Mouse (Mus musculus) embryonic fibroblast, embryonic 13.5 days (primary cell): ENCODE data around the gene Btn2a2. TPM values are rescaled to one million over a fixed set of nuclear protein-coding genes. Genes with fewer than 3 reads are reported as not detected.
A peak's percentile ranks its signal among the peaks of the same experiment; 100 is the strongest.

Experiments used
- H3K27ac ChIP-seq: 2 replicates; pipeline ENCODE4 v1.5.1; 2012; ENCODE audit warnings: low read length, control low read depth, inconsistent platforms; ENCODE audit not compliant: insufficient read depth
- H3K4me1 ChIP-seq: 2 replicates; pipeline ENCODE4 v1.6.1; 2011; ENCODE audit warnings: low read length; ENCODE audit not compliant: control insufficient read depth, insufficient read depth
- H3K4me3 ChIP-seq: 2 replicates; pipeline ENCODE4 v1.5.1; 2011; ENCODE audit warnings: mild to moderate bottlenecking, control low read depth, low read length; ENCODE audit not compliant: insufficient read depth
- CTCF ChIP-seq: IDR thresholded peaks from 2 replicates; pipeline ENCODE4 v1.5.1; 2011; ENCODE audit warnings: mild to moderate bottlenecking, control low read depth, low read length, moderate library complexity, borderline replicate concordance; ENCODE audit not compliant: insufficient read depth
- POLR2A ChIP-seq: IDR thresholded peaks from 2 replicates; pipeline ENCODE4 v1.6.1; 2011; ENCODE audit warnings: low read depth, mild to moderate bottlenecking, control low read depth, low read length, moderate library complexity
- polyA plus RNA-seq: library from polyadenylated mRNA; stranded (reverse); fragments of >200 nt; gene quantifications from 2 replicates; pipeline ENCODE4 v1.2.4, GENCODE M21; 2011; ENCODE audit warnings: low read depth; ENCODE audit not compliant: missing spikeins, insufficient read length

Gene Btn2a2
- polyA plus RNA-seq, 1 experiment, result not detected

GRCm38 (mm10) chr13:23466306-23466705 lies 22.4 kb downstream of the Btn2a2 start:
- Histone ChIP-seq H3K27ac (no peak overlapping the region), H3K4me1 (peaks cover 2% of the 10 kb centered on the region; the same call in 1 of the 2 replicates), H3K4me3 (no peak overlapping the region)
- TF ChIP-seq CTCF, result no peak
- TF ChIP-seq POLR2A, result no peak

- no peak within 1 kb of the TSS for H3K27ac ChIP-seq
- H3K4me1 ChIP-seq, result peaks cover 2% of the 10 kb centered on the region; the same call in 1 of the 2 replicates
- H3K4me3 ChIP-seq, result peak within 1 kb of the TSS; percentile 74
- TF ChIP-seq CTCF, result no peak
- no peak for TF ChIP-seq POLR2A
Measured at GRCm38 (mm10) chr13:23465600-23466109, 23.0 kb downstream of the Btn2a2 start, which contains the start of gene Btn1a1. Btn1a1 (minus strand) TSS chr13:23465901.

DNA sequence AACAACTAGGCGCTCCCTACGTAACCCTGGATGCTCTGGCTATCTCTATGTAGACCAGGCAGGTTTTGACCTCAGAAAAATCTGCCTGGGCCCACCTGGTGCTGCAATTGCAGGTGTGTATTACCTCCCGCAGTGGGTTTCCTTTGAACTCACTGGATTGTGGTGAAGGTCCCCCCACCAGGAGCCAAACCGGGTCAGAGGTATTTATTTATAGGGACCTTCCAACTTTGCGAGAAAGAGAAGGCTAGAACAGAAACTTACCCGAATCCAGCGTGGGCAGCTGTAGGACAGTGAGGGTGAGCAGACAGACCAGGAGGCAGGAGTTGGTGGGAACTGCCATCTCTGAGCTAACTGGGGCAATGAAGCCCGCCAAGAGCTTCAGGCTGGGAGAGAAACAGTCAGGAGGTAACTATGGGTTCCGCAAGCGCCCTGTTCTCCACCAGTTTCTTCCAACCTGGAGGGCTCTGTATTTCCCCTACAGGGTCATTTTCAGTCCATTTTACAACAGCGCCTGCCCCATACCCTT lies 23.8 kb downstream of the Btn2a2 start:
- Histone ChIP-seq H3K4me3 (peak overlapping the region; percentile 74), H3K27ac (no peak overlapping the region), H3K4me1 (peaks cover 2% of the 10 kb centered on the region; the same call in 1 of the 2 replicates)
- TF ChIP-seq CTCF (no peak), POLR2A (no peak)

- TF ChIP-seq CTCF (no peak), POLR2A (no peak)
- H3K27ac ChIP-seq, result no peak overlapping the region
Measured at GRCm38 (mm10) chr13:23464224-23464637, 24.4 kb downstream of the Btn2a2 start.

DNA sequence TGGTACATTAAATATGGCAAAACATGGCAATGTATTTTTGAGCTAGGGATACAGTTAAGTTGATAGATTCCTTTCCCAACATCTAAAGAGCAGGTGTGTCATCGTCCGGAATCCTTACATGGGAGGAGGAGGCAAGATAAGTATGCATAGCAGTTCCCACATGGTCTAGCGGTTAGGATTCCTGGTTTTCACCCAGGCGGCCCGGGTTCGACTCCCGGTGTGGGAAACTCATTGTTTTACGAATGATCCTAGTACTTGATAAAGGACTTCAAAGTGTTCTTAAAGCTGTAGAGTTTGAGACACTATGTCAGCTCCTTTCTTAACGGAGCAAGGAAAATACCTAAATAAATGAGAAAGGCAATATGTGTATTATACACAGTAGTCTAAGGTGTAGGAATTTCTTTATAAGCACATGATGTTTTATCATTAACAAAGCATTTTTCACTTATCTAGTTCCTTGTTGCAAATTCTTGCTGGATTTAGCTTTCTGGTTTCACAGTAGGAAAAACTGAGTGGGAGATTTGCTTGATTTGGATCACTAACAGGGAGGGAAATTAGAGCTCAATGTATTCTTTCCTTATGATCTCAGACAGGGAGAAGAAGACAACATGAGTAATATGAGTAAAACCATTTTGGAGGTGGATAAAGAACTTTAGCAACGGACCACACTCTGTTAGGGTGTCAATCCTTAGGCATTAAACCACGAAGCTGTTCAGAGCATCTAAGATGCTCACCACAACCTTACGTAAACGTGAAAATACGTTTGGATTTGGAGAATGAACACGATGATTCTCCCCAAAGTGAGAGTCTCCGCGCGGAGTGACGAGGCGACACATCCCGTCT lies 25.1 kb downstream of the Btn2a2 start:
- TF ChIP-seq POLR2A, result no peak
- TF ChIP-seq CTCF, result no peak
- no peak overlapping the region for H3K27ac ChIP-seq
- H3K4me3 ChIP-seq, result peak overlapping the region; percentile 74

More at GRCm38 (mm10) chr13:23464224-23464637, 24.4 kb downstream of the Btn2a2 start:
- peaks cover 2% of the 10 kb centered on the region; the same call in 1 of the 2 replicates for H3K4me1 ChIP-seq
- peak overlapping the region; percentile 74 for H3K4me3 ChIP-seq

DNA sequence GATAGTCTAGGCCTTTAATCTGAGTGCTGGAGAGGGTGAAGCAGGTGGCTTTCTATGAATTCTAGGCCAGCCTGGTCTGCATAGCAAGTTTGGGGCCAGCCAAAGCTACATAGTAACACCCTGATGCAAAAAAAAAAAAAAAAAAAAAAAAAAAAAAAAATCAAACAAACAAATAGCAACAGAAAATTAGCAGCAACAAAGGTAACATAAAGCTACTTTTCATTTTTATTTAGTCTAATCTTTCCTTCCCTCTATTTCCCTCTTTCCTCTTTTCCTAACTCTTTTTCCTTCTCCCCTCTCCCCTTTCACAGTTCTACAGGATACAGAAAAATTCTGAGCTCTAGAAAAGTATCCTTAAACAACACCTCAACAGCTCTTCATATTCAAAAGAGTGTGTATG lies 26.0 kb downstream of the Btn2a2 start:
- H3K4me3 ChIP-seq, result no peak overlapping the region
- TF ChIP-seq CTCF, result no peak
- no peak for TF ChIP-seq POLR2A

More for the DNA sequence above, 25.1 kb downstream of the Btn2a2 start:
- peaks cover 2% of the 10 kb centered on the region; the same call in 1 of the 2 replicates for H3K4me1 ChIP-seq

DNA sequence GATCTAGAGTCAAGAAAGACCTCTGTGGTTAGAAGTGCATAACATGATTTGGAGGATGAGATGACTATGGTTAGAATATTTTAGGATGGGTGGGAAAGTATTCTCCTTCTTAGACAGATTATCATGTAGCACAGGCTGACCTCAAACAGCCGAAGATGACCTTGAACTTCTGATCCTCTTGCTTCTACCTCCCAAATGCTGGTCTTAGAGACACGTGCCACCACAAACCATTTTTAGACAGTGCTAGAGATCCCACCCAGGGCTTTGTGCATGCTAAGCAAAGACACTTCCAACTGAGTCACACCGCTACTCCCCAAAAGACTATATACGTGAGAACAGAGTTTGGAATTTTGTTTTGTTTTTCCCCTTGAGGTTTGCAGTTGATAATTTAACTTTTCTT lies 26.6 kb downstream of the Btn2a2 start:
- TF ChIP-seq POLR2A (no peak), CTCF (no peak)
- Histone ChIP-seq H3K27ac (no peak overlapping the region), H3K4me1 (peaks cover 2% of the 10 kb centered on the region; the same call in 1 of the 2 replicates), H3K4me3 (no peak overlapping the region)

More for the DNA sequence above, 26.0 kb downstream of the Btn2a2 start:
- Histone ChIP-seq H3K4me1 (peaks cover 2% of the 10 kb centered on the region; the same call in 1 of the 2 replicates), H3K27ac (no peak overlapping the region)

DNA sequence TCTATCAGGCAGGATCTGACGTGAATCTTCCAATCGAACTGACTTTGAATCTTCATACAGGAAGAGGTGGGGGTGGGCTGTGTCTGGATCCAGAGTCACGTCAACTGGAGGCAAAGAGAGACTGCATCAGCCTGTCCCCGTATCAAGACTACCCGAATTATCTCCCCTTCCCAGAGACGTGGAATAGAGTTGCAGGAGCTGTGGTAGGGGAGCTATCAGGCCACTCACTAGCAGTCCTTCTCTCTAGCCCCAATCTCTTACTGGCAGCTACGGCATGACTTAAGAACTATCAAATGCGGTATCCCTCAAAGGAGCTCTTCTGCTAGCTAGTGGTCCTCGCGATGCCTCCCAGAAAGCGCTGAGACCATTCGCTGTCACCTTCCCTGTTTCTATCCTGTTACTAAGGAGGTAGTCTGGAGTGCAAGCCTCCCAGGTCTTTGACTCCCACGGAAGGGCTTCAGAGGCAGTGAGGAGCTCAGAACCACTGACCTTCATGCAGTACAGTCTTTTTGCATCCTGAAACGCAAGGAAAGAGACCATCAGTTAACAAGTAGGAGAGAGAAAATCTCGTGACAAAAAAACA lies 29.3 kb downstream of the Btn2a2 start:
- no peak overlapping the region for H3K4me3 ChIP-seq
- no peak overlapping the region for H3K27ac ChIP-seq
- TF ChIP-seq CTCF (no peak), POLR2A (no peak)
- H3K4me1 ChIP-seq, result no peaks in the 10 kb centered on the region

DNA sequence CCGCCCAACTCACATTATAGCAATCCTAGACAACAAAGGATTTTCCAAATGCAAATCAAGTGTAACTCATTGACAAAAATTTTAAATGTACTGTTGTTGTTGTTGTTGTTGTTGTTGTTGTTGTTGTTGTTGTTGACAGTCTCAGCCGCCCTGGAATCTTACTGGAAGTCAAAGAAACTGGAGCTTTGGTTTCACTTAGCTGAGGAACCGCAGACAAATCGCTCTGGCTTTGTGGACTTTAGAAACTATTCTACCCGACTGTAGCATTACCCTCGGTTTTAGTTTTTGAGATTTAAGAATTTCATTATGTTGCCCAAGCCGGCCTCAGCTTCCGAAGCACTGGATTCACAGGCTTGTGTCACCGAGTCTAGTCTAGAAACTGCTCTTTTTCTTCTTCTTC lies 34.7 kb downstream of the Btn2a2 start:
- peaks cover 3% of the 10 kb centered on the region; the same call in 1 of the 2 replicates for H3K4me1 ChIP-seq
- peak overlapping the region; percentile 78 for H3K4me3 ChIP-seq
- H3K27ac ChIP-seq, result peak overlapping the region; percentile 45
- TF ChIP-seq CTCF, result no peak
- TF ChIP-seq POLR2A, result no peak
